In genomic region chr17:29046863-29047262, GRCm38 (mm10) we compare ENCODE assay signal across 1 mouse cellular context.
A peak's percentile ranks its signal among the peaks of the same experiment; 100 is the strongest.
TF ChIP-seq lines count a peak whose summit lies in the region.

No protein-coding gene starts in this region.

TF ChIP-seq in MEL, 35 proteins besides CTCF, POLR2A, EP300 and RAD21:
- TF ChIP-seq ZKSCAN1 (IDR thresholded peaks at IDR 0.05; ENCODE audit: low read depth, low read length) (no peak), TCF12 (IDR thresholded peaks at IDR 0.05; ENCODE audit: low read depth, low read length) (no peak), GABPA (IDR thresholded peaks at IDR 0.05; ENCODE audit: low read depth, low read length) (no peak), ZNF384 (IDR thresholded peaks at IDR 0.05; ENCODE audit: low read depth, low read length) (peak; percentile 89), TBP (IDR thresholded peaks at IDR 0.05; ENCODE audit: low read depth, low read length) (peak; percentile 82), ZMIZ1 (IDR thresholded peaks at IDR 0.05; ENCODE audit: low read depth, low read length) (no peak), SMC3 (IDR thresholded peaks at IDR 0.05; ENCODE audit: low read depth, low read length) (0 out of 2 replicates have a peak, but pooled peaks have one; percentile 18), MAX (IDR thresholded peaks at IDR 0.05; ENCODE audit: low read length) (no peak), NELFE (IDR thresholded peaks at IDR 0.05; ENCODE audit: low read depth, low read length) (no peak), RCOR1 (IDR thresholded peaks at IDR 0.05; ENCODE audit: low read depth, low read length) (no peak), CHD2 (IDR thresholded peaks at IDR 0.05; ENCODE audit: low read length) (no peak), UBTF (IDR thresholded peaks at IDR 0.05; ENCODE audit: borderline replicate concordance, insufficient read depth, low read depth, low read length) (no peak), ELF1 (IDR thresholded peaks at IDR 0.05; ENCODE audit: low read depth, low read length) (no peak), TAL1 (IDR thresholded peaks at IDR 0.05; ENCODE audit: low read length) (no peak)
